Mouse (Mus musculus) limb, embryonic 10.5 days (tissue): ENCODE data around the gene Olfr1349. TPM values are rescaled to one million over a fixed set of nuclear protein-coding genes. Genes with fewer than 3 reads are reported as not detected.
"Not testable (repeated sequence)": the region's sequence is repeated elsewhere in the genome, so short reads cannot be mapped to it uniquely, and the experiment has no call there.

Experiments used
- DNase-seq: peaks from one replicate; pipeline ENCODE4 v3.0.0-alpha.2; 2017; ENCODE audit warnings: low spot score
- H3K27ac ChIP-seq: fragments of 300-500 bp; sonication (generic); 2 replicates; pipeline ENCODE4 v1.5.1; 2016; ENCODE audit warnings: mild to moderate bottlenecking
- H3K27me3 ChIP-seq: fragments of 300-500 bp; sonication (generic); 2 replicates; pipeline ENCODE4 v1.6.1; 2016; ENCODE audit warnings: low read depth, mild to moderate bottlenecking; ENCODE audit not compliant: poor library complexity, severe bottlenecking
- H3K36me3 ChIP-seq: fragments of 300-500 bp; sonication (generic); 2 replicates; pipeline ENCODE4 v1.6.1; 2016; ENCODE audit warnings: mild to moderate bottlenecking, moderate library complexity
- H3K4me1 ChIP-seq: fragments of 300-500 bp; sonication (generic); 2 replicates; pipeline ENCODE4 v1.6.1; 2016
- H3K4me3 ChIP-seq: fragments of 300-500 bp; sonication (generic); 2 replicates; pipeline ENCODE4 v1.5.1; 2016; ENCODE audit warnings: mild to moderate bottlenecking, moderate library complexity
- H3K9me3 ChIP-seq: fragments of 300-500 bp; sonication (generic); replicated peaks from 2 replicates; pipeline ENCODE4 v1.6.1; 2016; ENCODE audit warnings: mild to moderate bottlenecking
- WGBS: fragments of 180-500 bp; shearing (Covaris S2); methylation state at CpG from one replicate; pipeline ENCODE4 v1.1.7; 2016; 5-methylcytosine and 5-hydroxymethylcytosine counted together
- polyA plus RNA-seq: library from polyadenylated mRNA; unstranded; fragments of >200 nt; fragmentation: Nextera tagmentation; extraction: Ambion mirVana; gene quantifications from 2 replicates; pipeline ENCODE4 v1.2.1, GENCODE M21; 2016

Gene Olfr1349
- not detected in 2 replicates for polyA plus RNA-seq

DNA sequence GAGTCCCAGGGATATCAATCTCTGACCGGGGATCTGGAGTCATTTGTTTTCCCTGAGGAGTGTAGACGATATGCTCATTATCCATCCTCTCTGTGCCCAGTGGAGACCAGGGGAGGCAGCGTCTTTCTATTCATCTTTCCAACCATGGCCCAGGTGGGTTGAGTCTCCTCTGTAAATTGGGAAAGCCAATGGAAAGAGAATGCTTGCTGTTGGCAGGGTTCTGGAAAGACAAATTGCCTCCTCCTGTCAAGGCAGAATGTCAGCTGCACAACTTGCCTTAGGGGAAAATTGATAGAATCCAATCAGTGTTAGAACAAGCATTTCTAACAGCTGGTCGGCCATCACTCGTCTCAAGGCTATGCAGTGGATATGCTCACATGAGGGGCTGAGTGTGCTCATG is at the start of gene Olfr1349:
Gene Olfr1349 (minus strand): TSS at position 101 of the 400 bp plus-strand sequence.
- H3K9me3 ChIP-seq, result peaks cover 3% of the 10 kb centered on the region; the same call in 1 of the 2 replicates
- H3K36me3 ChIP-seq, result no peaks in the 10 kb centered on the region
- H3K4me1 ChIP-seq, result no peaks in the 10 kb centered on the region
- no peaks in the 10 kb centered on the region for H3K27me3 ChIP-seq
- H3K4me3 ChIP-seq, result no peak within 1 kb of the TSS
- DNase-seq, result no peak
- no peak within 1 kb of the TSS for H3K27ac ChIP-seq
- WGBS, result 89% methylated on average over 5 of the region's 5 CpGs

DNA sequence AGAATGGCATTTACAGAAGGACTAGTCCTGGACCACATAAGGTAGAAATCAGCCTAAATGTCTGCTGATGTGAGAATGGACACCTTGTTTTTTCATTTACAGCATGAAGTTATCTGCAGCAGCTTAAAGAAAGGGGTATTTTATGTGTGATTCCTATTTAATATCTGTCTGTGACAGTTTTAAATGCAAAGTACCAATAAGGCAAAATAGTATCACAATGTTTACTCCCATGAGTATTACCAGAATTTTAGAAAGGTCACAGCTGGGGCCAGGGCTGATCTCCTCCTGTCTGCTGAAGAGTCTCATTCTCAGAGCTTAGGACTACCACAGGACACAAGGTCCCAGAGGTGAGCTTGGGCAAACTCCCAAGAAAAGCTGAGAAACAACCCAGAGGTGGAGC is 41.8 kb upstream of the Olfr1349 start, which contains the start of gene Olfr1350:
Gene Olfr1350 (plus strand): TSS at position 301 of the 400 bp plus-strand sequence.
- no peak for DNase-seq
- H3K4me1 ChIP-seq, result no peaks in the 10 kb centered on the region
- no peaks in the 10 kb centered on the region for H3K36me3 ChIP-seq
- no peak within 1 kb of the TSS for H3K27ac ChIP-seq
- 0 out of 2 replicates have a peak, but pooled peaks cover 1% of the 10 kb centered on the region for H3K9me3 ChIP-seq
- H3K4me3 ChIP-seq, result no peak within 1 kb of the TSS
- no peaks in the 10 kb centered on the region for H3K27me3 ChIP-seq

DNA sequence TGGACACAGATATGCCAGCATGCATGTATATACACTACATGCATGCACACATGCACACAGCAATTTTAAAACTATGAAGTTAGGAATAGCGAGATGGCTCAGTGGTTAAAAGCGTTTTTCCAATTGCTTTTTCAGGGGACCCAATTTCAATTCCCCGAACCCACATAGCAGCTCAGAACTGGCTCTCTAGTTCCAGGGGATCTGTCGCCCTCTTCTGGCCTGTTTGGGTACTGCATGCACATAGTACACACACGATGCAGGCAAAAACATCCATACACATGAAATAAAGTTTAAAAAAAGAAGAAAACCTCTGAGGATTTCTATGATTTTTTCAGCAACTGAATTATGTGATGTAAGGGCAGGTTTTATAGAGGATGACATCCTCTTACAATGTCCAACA is 3.4 kb upstream of the Olfr1349 start:
- no peak overlapping the region for H3K27ac ChIP-seq
- H3K4me3 ChIP-seq, result no peak overlapping the region
- no peaks in the 10 kb centered on the region for H3K27me3 ChIP-seq
- DNase-seq, result no peak
- peaks cover 3% of the 10 kb centered on the region; the same call in 1 of the 2 replicates for H3K9me3 ChIP-seq
- WGBS, result 64% methylated on average over 5 of the region's 5 CpGs
- H3K4me1 ChIP-seq, result no peaks in the 10 kb centered on the region
- no peaks in the 10 kb centered on the region for H3K36me3 ChIP-seq

DNA sequence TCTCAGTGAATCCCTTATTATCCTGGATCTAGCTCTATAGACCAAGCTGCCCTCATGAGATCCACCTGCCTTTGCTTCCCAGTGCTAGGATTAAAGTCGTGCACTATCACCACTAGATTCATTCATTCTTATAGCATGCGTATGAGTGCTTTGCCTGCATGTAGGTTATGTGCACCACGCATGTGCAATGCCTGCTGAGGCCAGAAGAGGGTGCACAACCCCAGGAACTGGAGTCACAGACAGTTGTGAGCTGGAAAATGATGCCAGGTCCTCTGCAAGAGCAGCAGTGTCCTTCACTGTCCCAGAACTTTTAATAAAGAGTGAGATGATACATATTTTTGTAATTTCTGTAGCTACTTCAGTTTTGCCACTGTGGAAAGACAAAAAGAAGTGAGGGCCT is 2.3 kb upstream of the Olfr1349 start:
- Histone ChIP-seq H3K4me3 (no peak overlapping the region), H3K36me3 (no peaks in the 10 kb centered on the region), H3K4me1 (no peaks in the 10 kb centered on the region), H3K9me3 (peaks cover 3% of the 10 kb centered on the region; the same call in 1 of the 2 replicates), H3K27ac (no peak overlapping the region), H3K27me3 (no peaks in the 10 kb centered on the region)
- 64% methylated on average over 3 of the region's 3 CpGs for WGBS
- no peak for DNase-seq

DNA sequence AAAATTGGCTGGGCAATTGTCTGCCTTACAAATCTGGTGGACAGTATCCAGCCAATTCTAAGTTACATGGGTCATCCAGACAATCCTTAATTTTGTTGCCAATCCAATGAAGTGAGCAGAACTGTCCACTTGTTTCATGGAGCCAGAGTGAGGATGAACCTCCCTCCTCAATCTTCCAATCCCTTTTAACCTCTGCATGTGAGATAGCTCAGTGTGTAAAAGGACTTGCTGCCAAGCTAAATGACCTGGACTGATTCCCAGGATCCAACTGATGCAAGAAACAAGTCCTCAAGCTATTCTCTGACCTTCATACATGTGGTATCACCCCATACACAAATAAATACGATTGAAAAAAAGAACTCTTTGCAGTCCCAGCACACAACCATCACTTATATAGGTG is 1.1 kb downstream of the Olfr1349 start:
- H3K36me3 ChIP-seq, result no peaks in the 10 kb centered on the region
- H3K27ac ChIP-seq, result no peak overlapping the region
- no peaks in the 10 kb centered on the region for H3K27me3 ChIP-seq
- H3K9me3 ChIP-seq, result peaks cover 4% of the 10 kb centered on the region; the same call in 1 of the 2 replicates
- H3K4me1 ChIP-seq, result no peaks in the 10 kb centered on the region
- no peak for DNase-seq
- 52% methylated on average over 1 of the region's 1 CpGs for WGBS
- no peak overlapping the region for H3K4me3 ChIP-seq

DNA sequence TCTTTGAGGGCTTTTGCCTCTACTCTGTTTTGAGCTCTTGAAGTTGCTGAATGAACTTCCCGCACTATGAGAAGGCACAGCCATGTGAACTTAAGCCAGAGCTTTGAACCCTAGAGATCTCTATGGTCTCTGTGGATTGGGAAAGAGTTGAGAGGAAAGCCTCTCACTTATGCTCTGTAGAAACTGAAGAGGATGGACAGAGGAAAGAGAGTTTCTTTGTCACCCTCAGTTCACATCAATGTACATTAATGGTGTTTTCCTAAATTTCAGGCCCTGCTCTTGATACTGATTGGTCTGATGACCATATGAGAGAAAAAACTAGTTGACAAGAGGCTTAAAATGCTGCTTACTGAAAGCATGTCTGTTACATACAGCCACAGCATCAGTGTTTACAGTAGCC is 14.1 kb downstream of the Olfr1349 start, which contains the start of gene Olfr1348:
Gene Olfr1348 (minus strand): TSS at position 101 of the 400 bp plus-strand sequence.
- no peaks in the 10 kb centered on the region for H3K4me1 ChIP-seq
- no peaks in the 10 kb centered on the region for H3K36me3 ChIP-seq
- no peak for DNase-seq
- H3K4me3 ChIP-seq, result no peak within 1 kb of the TSS
- no peaks in the 10 kb centered on the region for H3K27me3 ChIP-seq
- WGBS, result 88% methylated on average over 1 of the region's 1 CpGs
- no peaks in the 10 kb centered on the region for H3K9me3 ChIP-seq
- H3K27ac ChIP-seq, result no peak within 1 kb of the TSS

DNA sequence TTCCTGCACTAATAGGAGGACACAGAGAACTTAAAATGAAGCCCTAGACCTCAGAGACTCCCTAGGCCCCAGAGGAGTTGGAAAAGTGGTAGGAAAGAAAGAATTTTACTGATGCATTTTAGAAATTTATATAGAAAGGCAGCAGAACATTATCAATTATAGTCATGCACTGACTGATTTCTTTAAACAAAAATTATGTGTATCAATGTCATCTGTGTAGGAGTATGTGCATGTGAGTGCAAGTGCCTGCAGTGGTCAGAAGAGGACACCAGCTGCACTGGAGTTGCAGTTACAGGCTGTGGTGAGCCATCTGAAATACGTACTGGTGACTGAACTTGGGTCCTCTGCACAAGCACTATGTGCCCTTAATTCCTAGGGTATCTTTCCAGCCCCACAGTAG is 23.1 kb downstream of the Olfr1349 start, which contains the start of gene Olfr1347:
Gene Olfr1347 (minus strand): TSS at position 101 of the 400 bp plus-strand sequence.
- WGBS, result 63% methylated on average over 1 of the region's 1 CpGs
- Histone ChIP-seq H3K27ac (no peak within 1 kb of the TSS), H3K9me3 (peaks cover 2% of the 10 kb centered on the region; the same call in 1 of the 2 replicates), H3K27me3 (no peaks in the 10 kb centered on the region), H3K36me3 (no peaks in the 10 kb centered on the region), H3K4me3 (no peak within 1 kb of the TSS), H3K4me1 (no peaks in the 10 kb centered on the region)
- DNase-seq, result no peak

DNA sequence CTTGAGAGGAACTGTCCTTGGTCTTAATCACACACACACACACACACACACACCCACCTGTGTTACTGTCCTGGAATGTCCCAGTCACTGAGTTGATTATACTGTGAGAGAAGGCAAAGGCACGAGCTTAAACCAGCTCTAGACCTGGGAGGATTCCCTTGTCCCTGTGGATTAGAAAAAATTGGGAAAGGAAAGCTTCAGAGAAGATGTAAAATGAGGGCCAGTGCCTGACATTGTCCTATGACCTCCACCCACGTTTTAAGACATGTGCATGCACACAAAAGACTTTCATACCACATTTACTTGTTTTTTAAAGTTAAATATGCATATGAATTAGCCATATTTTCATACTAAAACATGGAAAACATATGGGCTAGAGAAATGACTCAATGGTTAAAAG is 35.9 kb downstream of the Olfr1349 start, which contains the start of gene Olfr5:
Gene Olfr5 (minus strand): TSS at position 101 of the 400 bp plus-strand sequence.
- no peaks in the 10 kb centered on the region for H3K27me3 ChIP-seq
- no peak within 1 kb of the TSS for H3K27ac ChIP-seq
- H3K4me1 ChIP-seq, result no peaks in the 10 kb centered on the region
- no peak within 1 kb of the TSS for H3K4me3 ChIP-seq
- 51% methylated on average over 2 of the region's 2 CpGs for WGBS
- H3K9me3 ChIP-seq, result no peaks in the 10 kb centered on the region
- DNase-seq, result no peak
- no peaks in the 10 kb centered on the region for H3K36me3 ChIP-seq

DNA sequence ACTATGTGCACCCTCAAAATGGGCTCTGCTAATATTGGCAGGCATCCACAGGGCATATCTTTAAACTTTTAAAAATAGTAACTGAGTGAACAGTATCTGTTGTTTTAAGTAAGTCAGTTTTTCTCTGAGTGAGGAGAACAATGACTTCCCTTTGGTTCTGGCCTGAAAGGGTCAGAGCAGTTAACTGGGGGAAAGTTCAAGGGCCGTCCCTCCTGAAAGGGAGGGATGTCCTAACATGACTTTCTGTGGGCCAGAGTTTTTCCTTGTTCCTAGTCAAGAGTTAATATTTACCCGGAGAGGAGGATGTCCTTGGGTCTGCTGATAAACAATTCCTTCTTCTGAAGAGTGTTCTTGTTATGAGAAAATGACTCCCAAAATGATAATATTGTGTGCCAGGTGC is 45.1 kb downstream of the Olfr1349 start:
- not testable (repeated sequence) for H3K4me3 ChIP-seq, H3K4me1 ChIP-seq, H3K27me3 ChIP-seq, DNase-seq, H3K9me3 ChIP-seq, H3K27ac ChIP-seq, H3K36me3 ChIP-seq
- WGBS, result 74% methylated on average over 2 of the region's 2 CpGs

DNA sequence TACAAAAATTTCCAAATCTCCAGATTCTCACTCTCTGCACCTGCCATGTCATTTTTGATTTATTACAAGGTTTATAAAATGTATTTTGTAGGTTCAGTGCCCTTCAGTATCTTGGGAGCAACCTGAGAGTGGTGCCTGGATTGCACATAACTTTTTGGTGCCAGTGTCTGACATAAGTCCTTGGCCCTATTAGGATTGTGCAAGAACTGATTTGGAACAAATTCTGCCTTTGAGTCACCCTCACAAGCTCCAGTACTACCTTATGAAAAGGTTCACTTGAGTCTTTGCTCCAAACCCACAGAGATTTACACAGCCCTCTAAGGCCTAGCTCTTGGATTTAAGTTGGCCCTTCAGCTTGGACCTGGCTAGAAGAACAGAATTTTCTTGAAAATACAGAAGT is 55.8 kb downstream of the Olfr1349 start, which contains the start of gene Olfr1346:
Gene Olfr1346 (plus strand): TSS at position 151 of the 400 bp plus-strand sequence.
- no peak within 1 kb of the TSS for H3K4me3 ChIP-seq
- no peak within 1 kb of the TSS for H3K27ac ChIP-seq
- H3K4me1 ChIP-seq, result no peaks in the 10 kb centered on the region
- H3K27me3 ChIP-seq, result no peaks in the 10 kb centered on the region
- no peak for DNase-seq
- no peaks in the 10 kb centered on the region for H3K36me3 ChIP-seq
- H3K9me3 ChIP-seq, result no peaks in the 10 kb centered on the region

Other genes with a start within 250 kb of the Olfr1349 start
- 5.2 and 6.4 TPM in 2 replicates for gene Zfp667, start 236.4 kb downstream of the Olfr1349 start, polyA plus RNA-seq
- gene Zfp583, start 191.7 kb downstream of the Olfr1349 start, polyA plus RNA-seq, result 5.2 and 6.7 TPM in 2 replicates
- 2.6 and 2.8 TPM in 2 replicates for gene Gm3854, start 179.2 kb downstream of the Olfr1349 start, polyA plus RNA-seq
- gene Zfp78, start 159.7 kb downstream of the Olfr1349 start, polyA plus RNA-seq, result 1.3 and 1.4 TPM in 2 replicates
- gene Zfp28, start 139.7 kb downstream of the Olfr1349 start, polyA plus RNA-seq, result 9.2 and 13.9 TPM in 2 replicates
- 0.09 and 0.34 TPM in 2 replicates for gene Smim17, start 124.2 kb downstream of the Olfr1349 start, polyA plus RNA-seq
- 0.03 TPM in 1 of 2 replicates, not detected in the other for gene Gm20715, start 112.7 kb downstream of the Olfr1349 start, polyA plus RNA-seq
- gene Olfr1344, start 84.3 kb downstream of the Olfr1349 start, polyA plus RNA-seq, result not detected in 2 replicates
- gene Olfr1336, start 66.8 kb downstream of the Olfr1349 start, polyA plus RNA-seq, result not detected in 2 replicates
- gene Olfr1346, start 55.8 kb downstream of the Olfr1349 start, polyA plus RNA-seq, result not detected in 2 replicates
- gene Olfr5, start 36.0 kb downstream of the Olfr1349 start, polyA plus RNA-seq, result not detected in 2 replicates
- not detected in 2 replicates for gene Olfr1347, start 23.2 kb downstream of the Olfr1349 start, polyA plus RNA-seq
- gene Olfr1348, start 14.2 kb downstream of the Olfr1349 start, polyA plus RNA-seq, result not detected in 2 replicates
- gene Olfr1350, start 41.9 kb upstream of the Olfr1349 start, polyA plus RNA-seq, result not detected in 2 replicates
- 2.7 and 3.8 TPM in 2 replicates for gene Zim1, start 173.5 kb upstream of the Olfr1349 start, polyA plus RNA-seq
- 378 and 427 TPM in 2 replicates for gene Peg3, start 207.5 kb upstream of the Olfr1349 start, polyA plus RNA-seq
- gene Usp29, start 207.6 kb upstream of the Olfr1349 start, polyA plus RNA-seq, result 25.1 and 25.4 TPM in 2 replicates